In genomic region chr14:54927296-54927695, GRCm38 (mm10) we compare ENCODE assay signal across 10 mouse cellular contexts. TPM values are rescaled to one million over a fixed set of nuclear protein-coding genes. Genes with fewer than 3 reads are reported as not detected.
DNase-seq lines count a peak whose midpoint lies in the region; ATAC-seq and TF ChIP-seq lines count a peak whose summit lies in the region.
"Had no signal": no experiment of that assay in that cellular context is flagged by ENCODE, and none has a peak within 500 bp of the region (broad histone marks: within the 10 kb centered on the region; RNA-seq: fewer than 3 reads in every experiment).

No protein-coding gene starts in this region.

- no peak for TF ChIP-seq CTCF in cerebellum, adult 2 months (IDR thresholded peaks at IDR 0.05; ENCODE audit: borderline replicate concordance, insufficient read depth, low read depth, low read length)
- TF ChIP-seq CTCF in lung, embryonic 14.5 days (IDR thresholded peaks at IDR 0.05; ENCODE audit: low read depth): no peak

- 0 out of 2 replicates have a peak, but pooled peaks cover 3% of the 10 kb centered on the region for H3K4me1 ChIP-seq in cerebellum, adult 2 months (ENCODE audit: control insufficient read depth, insufficient read depth, low read length)
- no peaks in the 10 kb centered on the region; the same call in 1 of the 2 replicates for H3K4me1 ChIP-seq in lung, embryonic 14.5 days (ENCODE audit: insufficient read depth)
- peaks cover 59% of the 10 kb centered on the region for H3K4me1 ChIP-seq in limb, embryonic 10.5 days
- peaks cover 27% of the 10 kb centered on the region; the same call in 1 of the 2 replicates for H3K4me1 ChIP-seq in stomach, embryonic 15.5 days

- no peak overlapping the region for H3K4me3 ChIP-seq in cerebellum, adult 2 months (replicated peaks; ENCODE audit: insufficient read depth, low read depth, low read length)
- H3K4me3 ChIP-seq in lung, embryonic 14.5 days (ENCODE audit: low read depth, low read length): peak overlapping the region; percentile 56
- H3K4me3 ChIP-seq in limb, embryonic 10.5 days: peak overlapping the region; percentile 71
- peak overlapping the region; percentile 56 for H3K4me3 ChIP-seq in stomach, embryonic 15.5 days (replicated peaks)

- H3K36me3 ChIP-seq in lung, embryonic 14.5 days (ENCODE audit: insufficient read depth): no peaks in the 10 kb centered on the region; the same call in 1 of the 2 replicates
- peaks cover 11% of the 10 kb centered on the region for H3K36me3 ChIP-seq in limb, embryonic 10.5 days
- H3K36me3 ChIP-seq in stomach, embryonic 15.5 days: no peaks in the 10 kb centered on the region

- H3K4me2 ChIP-seq in lung, embryonic 14.5 days: peak overlapping the region; percentile 87
- H3K4me2 ChIP-seq in stomach, embryonic 15.5 days: peak overlapping the region; percentile 89

- H3K27me3 ChIP-seq in cerebellum, adult 2 months (ENCODE audit: control insufficient read depth, insufficient read depth, low read length): no peaks in the 10 kb centered on the region
- H3K27me3 ChIP-seq in lung, embryonic 14.5 days (ENCODE audit: insufficient read depth, low read length): peaks cover 7% of the 10 kb centered on the region; the same call in 1 of the 2 replicates
- peaks cover 4% of the 10 kb centered on the region; the same call in 1 of the 2 replicates for H3K27me3 ChIP-seq in limb, embryonic 10.5 days (ENCODE audit: low read depth, poor library complexity, severe bottlenecking)
- H3K27me3 ChIP-seq in stomach, embryonic 15.5 days (replicated peaks): no peaks in the 10 kb centered on the region

- no peaks in the 10 kb centered on the region for H3K9me3 ChIP-seq in lung, embryonic 14.5 days (ENCODE audit: low read depth, low read length)
- H3K9me3 ChIP-seq in limb, embryonic 10.5 days (replicated peaks): no peaks in the 10 kb centered on the region
- H3K9me3 ChIP-seq in stomach, embryonic 15.5 days: no peaks in the 10 kb centered on the region

- ATAC-seq in cerebellum, adult (ENCODE audit: insufficient number of reproducible peaks, low FRiP score, low TSS enrichment): no peak
- ATAC-seq in lung, embryonic 14.5 days (ENCODE audit: insufficient read depth): no peak
- no peak for ATAC-seq in stomach, embryonic 15.5 days (ENCODE audit: insufficient read depth, low FRiP score, low read depth)

- WGBS in cerebellum, adult 2 months: 68% methylated on average over 7 of the region's 7 CpGs
- WGBS in lung, embryonic 14.5 days: 15% methylated on average over 7 of the region's 7 CpGs
- WGBS in limb, embryonic 10.5 days: 3% methylated on average over 7 of the region's 7 CpGs
- 13% methylated on average over 7 of the region's 7 CpGs for WGBS in stomach, embryonic 15.5 days

- peak overlapping the region; percentile 1; the same call in 1 of the 2 replicates for H3K27ac ChIP-seq in cerebellum, adult 2 months (ENCODE audit: insufficient read depth, low read length)
- H3K27ac ChIP-seq in lung, embryonic 14.5 days (ENCODE audit: low read depth): peak overlapping the region; percentile 99
- peak overlapping the region; percentile 99 for H3K27ac ChIP-seq in limb, embryonic 10.5 days
- peak overlapping the region; percentile 99 for H3K27ac ChIP-seq in stomach, embryonic 15.5 days

- no peak for TF ChIP-seq POLR2A in cerebellum, adult 2 months (IDR thresholded peaks at IDR 0.05; ENCODE audit: borderline replicate concordance, insufficient read depth, low read length)

- intact Hi-C loops in left cerebral cortex, postnatal 36 days (cut with DNase I): no loop called here

- DNase-seq in cerebellum, adult 2 months: no peak
- DNase-seq in lung, embryonic 14.5 days: peak; percentile 13
- no peak for DNase-seq in lung, adult 18-20 months
- DNase-seq in limb, embryonic 10.5 days (ENCODE audit: low spot score): no peak
- DNase-seq in spleen, postnatal 10 days (ENCODE audit: low spot score in 2 of 2): no peak
- DNase-seq in left cerebral cortex, postnatal 36 days (ENCODE audit: low spot score in 2 of 2): no peak

- H3K9ac ChIP-seq in lung, embryonic 14.5 days: peak overlapping the region; percentile 90
- peak overlapping the region; percentile 60; the same call in 1 of the 2 replicates for H3K9ac ChIP-seq in stomach, embryonic 15.5 days

RNA-seq across cellular contexts. Expression of gene Efs, which starts 1.4 kb away (rescaled TPM):
- polyA plus RNA-seq in cerebellum, adult 2 months (2012; rRNA removed): 9.9 and 11.2 TPM in 2 replicates
- polyA plus RNA-seq in lung, embryonic 14.5 days (2014; fragmentation: Nextera tagmentation; extraction: Ambion mirVana): 29.3 and 33.7 TPM in 2 replicates
- polyA plus RNA-seq in limb, embryonic 10.5 days (2016; fragmentation: Nextera tagmentation; extraction: Ambion mirVana): 40.2 and 53.4 TPM in 2 replicates
- 27.7 and 30.4 TPM in 2 replicates for polyA plus RNA-seq in stomach, embryonic 15.5 days (2015; fragmentation: Nextera tagmentation; extraction: Ambion mirVana)
- total RNA-seq in left cerebral cortex, postnatal 36 days (2021): 1 to 10 TPM; 7.1 to 7.3 TPM
- total RNA-seq: common myeloid progenitor, adult 5-6 weeks had no signal

RNA-seq across cellular contexts. Expression of gene Il25, which starts 5.2 kb away (rescaled TPM):
- 0.26 and 0.43 TPM in 2 replicates for polyA plus RNA-seq in cerebellum, adult 2 months (2012; rRNA removed)
- polyA plus RNA-seq in lung, embryonic 14.5 days (2014; fragmentation: Nextera tagmentation; extraction: Ambion mirVana): not detected in 2 replicates
- polyA plus RNA-seq in limb, embryonic 10.5 days (2016; fragmentation: Nextera tagmentation; extraction: Ambion mirVana): 0.14 TPM in 1 of 2 replicates, not detected in the other
- polyA plus RNA-seq in stomach, embryonic 15.5 days (2015; fragmentation: Nextera tagmentation; extraction: Ambion mirVana): 0.13 TPM in 1 of 2 replicates, not detected in the other
- not detected for total RNA-seq in left cerebral cortex, postnatal 36 days (2021)
- total RNA-seq: common myeloid progenitor, adult 5-6 weeks; layer of hippocampus, postnatal 10 days had no signal

RNA-seq across cellular contexts. Expression of gene Cmtm5, which starts 8.8 kb away (rescaled TPM):
- 215 and 237 TPM in 2 replicates for polyA plus RNA-seq in cerebellum, adult 2 months (2012; rRNA removed)
- polyA plus RNA-seq in lung, embryonic 14.5 days (2014; fragmentation: Nextera tagmentation; extraction: Ambion mirVana): 0.22 and 0.31 TPM in 2 replicates
- 0.38 and 1.2 TPM in 2 replicates for polyA plus RNA-seq in limb, embryonic 10.5 days (2016; fragmentation: Nextera tagmentation; extraction: Ambion mirVana)
- 3.6 and 4.6 TPM in 2 replicates for polyA plus RNA-seq in stomach, embryonic 15.5 days (2015; fragmentation: Nextera tagmentation; extraction: Ambion mirVana)
- total RNA-seq in left cerebral cortex, postnatal 36 days (2021): 10 to 100 TPM; 56.6 to 59.4 TPM
- total RNA-seq: common myeloid progenitor, adult 5-6 weeks had no signal

RNA-seq across cellular contexts. Expression of gene Slc22a17, which starts 14.4 kb away (rescaled TPM):
- 687 and 690 TPM in 2 replicates for polyA plus RNA-seq in cerebellum, adult 2 months (2012; rRNA removed)
- polyA plus RNA-seq in lung, embryonic 14.5 days (2014; fragmentation: Nextera tagmentation; extraction: Ambion mirVana): 27.0 and 29.2 TPM in 2 replicates
- polyA plus RNA-seq in limb, embryonic 10.5 days (2016; fragmentation: Nextera tagmentation; extraction: Ambion mirVana): 31.2 and 52.7 TPM in 2 replicates
- 45.5 and 48.6 TPM in 2 replicates for polyA plus RNA-seq in stomach, embryonic 15.5 days (2015; fragmentation: Nextera tagmentation; extraction: Ambion mirVana)
- total RNA-seq in left cerebral cortex, postnatal 36 days (2021): 100 to 1,000 TPM; 618 to 651 TPM

RNA-seq across cellular contexts. Expression of gene Pabpn1, which starts 35.0 kb away (rescaled TPM):
- polyA plus RNA-seq in cerebellum, adult 2 months (2012; rRNA removed): 413 and 433 TPM in 2 replicates
- polyA plus RNA-seq in lung, embryonic 14.5 days (2014; fragmentation: Nextera tagmentation; extraction: Ambion mirVana): 134 and 139 TPM in 2 replicates
- polyA plus RNA-seq in limb, embryonic 10.5 days (2016; fragmentation: Nextera tagmentation; extraction: Ambion mirVana): 173 and 178 TPM in 2 replicates
- polyA plus RNA-seq in stomach, embryonic 15.5 days (2015; fragmentation: Nextera tagmentation; extraction: Ambion mirVana): 111 and 113 TPM in 2 replicates
- total RNA-seq in left cerebral cortex, postnatal 36 days (2021): 100 to 1,000 TPM; 194 to 280 TPM

Comparison
In these comparisons a context has a peak if more than half of its experiments do, and no peak if none do; other contexts are left out.
1. H3K27ac ChIP-seq: peak in every context shown above with its lines; median percentile 99 in lung, embryonic 14.5 days; 99 in limb, embryonic 10.5 days; 99 in stomach, embryonic 15.5 days; 1 in cerebellum, adult 2 months.
2. RNA of gene Cmtm5, which starts 8.8 kb away (polyA plus RNA-seq): 215 to 237 TPM in cerebellum, adult 2 months; 3.6 to 4.6 TPM in stomach, embryonic 15.5 days, 0.38 to 1.2 TPM in limb, embryonic 10.5 days and 0.22 to 0.31 TPM in lung, embryonic 14.5 days; every median in the first group is over 10 times any median in the second.